Mouse (Mus musculus) E14TG2a.4 (cell line): Measurements from ENCODE around the gene Glb1l2.

Experiments
- H3K27me3 ChIP-seq: 2 replicates; pipeline ENCODE4 v1.6.1; 2014; ENCODE audit warnings: low read length, control low read depth; ENCODE audit not compliant: insufficient read depth
- H3K36me3 ChIP-seq: 2 replicates; pipeline ENCODE4 v1.6.1; 2014; ENCODE audit warnings: low read length, control low read depth; ENCODE audit not compliant: insufficient read depth
- H3K4me1 ChIP-seq: replicated peaks from 2 replicates; pipeline ENCODE4 v1.6.1; 2014; ENCODE audit warnings: low read depth, low read length, control low read depth
- H3K4me3 ChIP-seq: replicated peaks from 2 replicates; pipeline ENCODE4 v1.5.1; 2014; ENCODE audit warnings: mild to moderate bottlenecking, low read length
- H3K9me3 ChIP-seq: 2 replicates; pipeline ENCODE4 v1.6.1; 2014; ENCODE audit warnings: low read length, control low read depth
- CTCF ChIP-seq: conservative IDR thresholded peaks from 2 replicates; pipeline ENCODE4 v1.5.1; 2014; ENCODE audit warnings: low read length
- NANOG ChIP-seq: IDR thresholded peaks from 2 replicates; pipeline ENCODE4 v1.6.1; 2014; ENCODE audit warnings: borderline replicate concordance, low read length, mixed read lengths
- POU5F1 ChIP-seq: IDR thresholded peaks from 2 replicates; pipeline ENCODE4 v1.6.1; 2014; ENCODE audit warnings: low read length, borderline replicate concordance

Gene Glb1l2

DNA sequence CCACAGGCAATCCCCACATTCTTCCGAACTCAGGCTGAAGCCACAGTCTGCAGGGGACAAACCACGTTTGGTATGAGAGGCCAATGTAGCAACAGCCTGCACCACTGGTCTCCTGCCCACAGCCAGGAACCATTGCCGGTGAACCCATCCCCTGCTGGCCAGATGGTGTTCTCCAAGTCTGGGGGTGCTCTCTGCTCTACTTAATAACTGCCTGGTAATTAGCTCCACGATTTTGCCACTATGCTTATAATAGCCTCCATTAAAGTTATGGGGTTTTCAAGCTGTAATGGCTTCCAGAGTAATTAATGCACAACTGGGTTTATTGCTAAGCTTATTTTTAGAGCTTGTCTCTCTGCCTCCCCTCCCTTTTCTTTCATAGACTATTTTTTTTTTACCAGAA, 57.4 kb downstream of the Glb1l2 start:
- TF ChIP-seq CTCF (no peak), POU5F1 (no peak), NANOG (no peak)
- H3K4me3 ChIP-seq: no peak overlapping the region
- H3K36me3 ChIP-seq: no peaks in the 10 kb centered on the region
- H3K9me3 ChIP-seq: no peaks in the 10 kb centered on the region
- no peaks in the 10 kb centered on the region for H3K4me1 ChIP-seq
- H3K27me3 ChIP-seq: peaks cover 6% of the 10 kb centered on the region; the same call in 1 of the 2 replicates

GRCm38 (mm10) chr9:26747121-26747520, 59.1 kb downstream of the Glb1l2 start:
- TF ChIP-seq POU5F1 (no peak), NANOG (no peak), CTCF (no peak)
- H3K36me3 ChIP-seq: no peaks in the 10 kb centered on the region
- no peaks in the 10 kb centered on the region for H3K4me1 ChIP-seq
- H3K4me3 ChIP-seq: no peak overlapping the region
- H3K9me3 ChIP-seq: no peaks in the 10 kb centered on the region
- no peaks in the 10 kb centered on the region for H3K27me3 ChIP-seq

DNA sequence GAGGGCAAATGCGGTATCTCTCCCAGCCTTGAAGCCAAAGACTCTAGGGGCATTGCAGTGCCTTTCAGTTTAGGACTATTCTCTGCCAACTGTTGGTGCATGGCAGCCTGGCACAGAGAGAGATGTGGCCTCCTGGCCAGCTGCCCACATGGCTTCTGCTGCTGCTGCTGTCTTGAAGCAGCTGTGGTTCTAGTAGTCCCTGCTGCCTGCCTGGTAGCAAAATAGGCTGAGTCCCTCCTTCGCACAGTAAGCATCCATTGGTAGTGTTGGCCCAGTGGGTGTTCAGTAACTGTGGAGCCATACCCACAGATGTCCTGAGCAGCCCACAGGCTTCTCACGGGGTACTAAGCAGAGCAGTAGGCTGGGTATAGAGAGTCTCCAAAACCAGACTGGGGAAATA, 63.5 kb downstream of the Glb1l2 start:
- Histone ChIP-seq H3K4me3 (no peak overlapping the region), H3K27me3 (peaks cover 2% of the 10 kb centered on the region), H3K9me3 (no peaks in the 10 kb centered on the region), H3K36me3 (no peaks in the 10 kb centered on the region), H3K4me1 (no peaks in the 10 kb centered on the region)
- TF ChIP-seq NANOG: no peak
- no peak for TF ChIP-seq CTCF
- TF ChIP-seq POU5F1: no peak

GRCm38 (mm10) chr9:26737116-26737515, 69.2 kb downstream of the Glb1l2 start:
- peaks cover 48% of the 10 kb centered on the region for H3K27me3 ChIP-seq
- H3K4me3 ChIP-seq: no peak overlapping the region
- peaks cover 1% of the 10 kb centered on the region; the same call in 1 of the 2 replicates for H3K9me3 ChIP-seq
- TF ChIP-seq CTCF (no peak), NANOG (no peak), POU5F1 (no peak)
- no peaks in the 10 kb centered on the region for H3K36me3 ChIP-seq
- peaks cover 4% of the 10 kb centered on the region; the same call in 1 of the 2 replicates for H3K4me1 ChIP-seq

GRCm38 (mm10) chr9:26733986-26734385, 72.3 kb downstream of the Glb1l2 start:
- H3K4me1 ChIP-seq: peaks cover 4% of the 10 kb centered on the region; the same call in 1 of the 2 replicates
- TF ChIP-seq NANOG (no peak), POU5F1 (no peak), CTCF (no peak)
- peaks cover 3% of the 10 kb centered on the region; the same call in 1 of the 2 replicates for H3K9me3 ChIP-seq
- no peaks in the 10 kb centered on the region for H3K36me3 ChIP-seq
- peak overlapping the region; percentile 82 for H3K4me3 ChIP-seq
- peaks cover 66% of the 10 kb centered on the region for H3K27me3 ChIP-seq

GRCm38 (mm10) chr9:26733206-26733891, 72.9 kb downstream of the Glb1l2 start, which contains the start of gene B3gat1:
B3gat1 (plus strand) TSS chr9:26733728.
- peak within 1 kb of the TSS; percentile 82 for H3K4me3 ChIP-seq
- peaks cover 4% of the 10 kb centered on the region; the same call in 1 of the 2 replicates for H3K4me1 ChIP-seq
- no peaks in the 10 kb centered on the region for H3K36me3 ChIP-seq
- H3K9me3 ChIP-seq: peaks cover 3% of the 10 kb centered on the region; the same call in 1 of the 2 replicates
- H3K27me3 ChIP-seq: peaks cover 68% of the 10 kb centered on the region
- TF ChIP-seq NANOG (no peak), CTCF (no peak), POU5F1 (no peak)

GRCm38 (mm10) chr9:26728556-26728955, 77.7 kb downstream of the Glb1l2 start:
- no peak for TF ChIP-seq POU5F1
- TF ChIP-seq CTCF: no peak
- TF ChIP-seq NANOG: no peak
- no peak overlapping the region for H3K4me3 ChIP-seq
- H3K27me3 ChIP-seq: peaks cover 39% of the 10 kb centered on the region
- no peaks in the 10 kb centered on the region for H3K4me1 ChIP-seq
- H3K36me3 ChIP-seq: no peaks in the 10 kb centered on the region
- H3K9me3 ChIP-seq: peaks cover 7% of the 10 kb centered on the region; the same call in 1 of the 2 replicates

- Histone ChIP-seq H3K4me3 (no peak overlapping the region), H3K9me3 (peaks cover 7% of the 10 kb centered on the region; the same call in 1 of the 2 replicates), H3K36me3 (no peaks in the 10 kb centered on the region), H3K4me1 (no peaks in the 10 kb centered on the region), H3K27me3 (peaks cover 28% of the 10 kb centered on the region)
- TF ChIP-seq CTCF: no peak
- TF ChIP-seq NANOG: no peak
- no peak for TF ChIP-seq POU5F1
These were observed 78.8 kb downstream of the Glb1l2 start for GRCm38 (mm10) chr9:26727445-26727844.

DNA sequence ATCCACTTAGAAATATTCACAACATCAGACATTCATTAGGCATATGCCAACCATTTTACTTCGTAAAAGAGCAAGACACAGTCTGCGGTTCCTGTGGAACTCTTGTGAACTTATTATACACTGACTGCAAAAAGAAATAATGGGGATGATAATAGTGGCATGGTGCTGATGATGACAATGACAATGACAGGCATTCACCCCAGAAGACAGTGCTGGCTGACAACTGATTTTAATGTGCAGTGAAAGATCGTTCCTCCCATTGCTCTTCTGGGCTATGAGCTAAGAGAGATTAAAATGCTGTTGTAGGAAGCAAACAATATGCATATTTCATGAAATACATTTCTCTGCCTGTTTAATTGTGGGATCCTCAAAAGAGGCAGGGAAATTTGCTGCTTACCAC, 80.6 kb downstream of the Glb1l2 start:
- Histone ChIP-seq H3K36me3 (no peaks in the 10 kb centered on the region), H3K4me1 (no peaks in the 10 kb centered on the region), H3K4me3 (no peak overlapping the region), H3K27me3 (peaks cover 18% of the 10 kb centered on the region), H3K9me3 (0 out of 2 replicates have a peak, but pooled peaks cover 4% of the 10 kb centered on the region)
- TF ChIP-seq NANOG (no peak), CTCF (no peak), POU5F1 (no peak)
